Mouse (Mus musculus): ENCODE data around the gene Exoc5. TPM values are rescaled to one million over a fixed set of nuclear protein-coding genes. Genes with fewer than 3 reads are reported as not detected.

The Exoc5 gene
- total and polyA plus RNA-seq, 3 experiments: 20.1 to 65.1 (median 38.9) TPM

GRCm38 (mm10) chr14:49072837-49073236, 6.4 kb upstream of the Exoc5 start:
- Histone ChIP-seq H3K4me1 (ENCODE audit: control insufficient read depth in 1 of 2, insufficient read depth in 2 of 2) (peaks cover 3 to 8% of the 10 kb centered on the region in 2 experiments; a peak in 2 of 4 replicates), H3K4me3 (replicated peaks in 1 of 3; ENCODE audit: low read depth in 2 of 3, low read length in 2 of 3, poor library complexity in 1 of 3) (no peak overlapping the region), H3K27me3 (replicated peaks) (no peaks in the 10 kb centered on the region), H3K79me2 (replicated peaks; ENCODE audit: control insufficient read depth, extremely low read depth, insufficient read depth, poor library complexity, severe bottlenecking) (peaks cover 9% of the 10 kb centered on the region), H3K36me3 (replicated peaks in 1 of 2; ENCODE audit: control insufficient read depth in 1 of 2, insufficient read depth in 1 of 2, low read length in 1 of 2) (peaks cover 10 to 35% of the 10 kb centered on the region in 2 experiments), H3K9me3 (replicated peaks; ENCODE audit: low read length) (no peaks in the 10 kb centered on the region), H3K4me2 (ENCODE audit: insufficient read depth, low read depth, poor library complexity, severe bottlenecking) (no peak overlapping the region), H3K9ac (ENCODE audit: insufficient read depth, low read depth) (no peak overlapping the region), H3K27ac (ENCODE audit: insufficient read depth, low read depth) (no peak overlapping the region)
- dilution Hi-C loops (cut with MboI; ENCODE audit: extremely low pct_ligation_motif_present, extremely low pct_unique_long_range_greater_than_20kb, low sequenced_read_pairs) (no loop called here), in situ Hi-C loops (cut with MboI; ENCODE audit: low pct_ligation_motif_present, low pct_unique_long_range_greater_than_20kb, low sequenced_read_pairs) (no loop called here)
- TF ChIP-seq MYC (IDR thresholded peaks at IDR 0.05; ENCODE audit: low read depth, low read length) (no peak), NRF1 (IDR thresholded peaks at IDR 0.05; ENCODE audit: low read depth, low read length) (no peak), ZNF384 (IDR thresholded peaks at IDR 0.05; ENCODE audit: low read depth, low read length) (no peak), MXI1 (IDR thresholded peaks at IDR 0.05; ENCODE audit: low read depth, low read length) (no peak), CHD2 (IDR thresholded peaks at IDR 0.05; ENCODE audit: low read length) (no peak), PAX5 (IDR thresholded peaks at IDR 0.05; ENCODE audit: low read length) (no peak), SMC3 (IDR thresholded peaks at IDR 0.05; ENCODE audit: low read depth, low read length) (no peak), TCF12 (IDR thresholded peaks at IDR 0.05; ENCODE audit: low read depth, low read length) (no peak), ELF1 (IDR thresholded peaks at IDR 0.05; ENCODE audit: low read depth, low read length) (no peak), USF2 (conservative IDR thresholded peaks at IDR 0.05; ENCODE audit: low read depth, low read length) (no peak), RCOR1 (conservative IDR thresholded peaks at IDR 0.05; ENCODE audit: low read depth, low read length) (no peak)
- no peak for DNase-seq (ENCODE audit: extremely low read depth)

- Histone ChIP-seq H3K27ac (ENCODE audit: insufficient read depth, low read depth) (peak within 1 kb of the TSS; percentile 95), H3K9me3 (replicated peaks; ENCODE audit: low read length) (no peaks in the 10 kb centered on the region), H3K27me3 (replicated peaks) (no peaks in the 10 kb centered on the region), H3K4me2 (ENCODE audit: insufficient read depth, low read depth, poor library complexity, severe bottlenecking) (peak within 1 kb of the TSS; percentile 80; the same call in 1 of the 2 replicates), H3K36me3 (replicated peaks in 1 of 2; ENCODE audit: control insufficient read depth in 1 of 2, insufficient read depth in 1 of 2, low read length in 1 of 2) (peaks cover 0 to 5% of the 10 kb centered on the region in 2 experiments), H3K9ac (ENCODE audit: insufficient read depth, low read depth) (peak within 1 kb of the TSS; percentile 89), H3K4me3 (replicated peaks in 1 of 3; ENCODE audit: low read depth in 2 of 3, low read length in 2 of 3, poor library complexity in 1 of 3) (peak within 1 kb of the TSS; percentile 85 to 95 (median 95)), H3K4me1 (ENCODE audit: control insufficient read depth in 1 of 2, insufficient read depth in 2 of 2) (peaks cover 3 to 36% of the 10 kb centered on the region in 2 experiments; a peak in 2 of 4 replicates), H3K79me2 (replicated peaks; ENCODE audit: control insufficient read depth, extremely low read depth, insufficient read depth, poor library complexity, severe bottlenecking) (peaks cover 36% of the 10 kb centered on the region)
- TF ChIP-seq MEF2A (IDR thresholded peaks at IDR 0.05; ENCODE audit: borderline replicate concordance, low read depth, low read length): no peak
- no peak for TF ChIP-seq CHD2 (IDR thresholded peaks at IDR 0.05; ENCODE audit: low read length)
- TF ChIP-seq MYC (IDR thresholded peaks at IDR 0.05; ENCODE audit: low read depth, low read length): no peak
- TF ChIP-seq ELF1 (IDR thresholded peaks at IDR 0.05; ENCODE audit: low read depth, low read length): 0 out of 2 replicates have a peak, but pooled peaks have one; percentile 23
- peak; percentile 61; the same call in 1 of the 2 replicates for TF ChIP-seq CHD1 (IDR thresholded peaks at IDR 0.05; ENCODE audit: low read depth, low read length)
- in situ Hi-C loops (cut with MboI; ENCODE audit: low pct_ligation_motif_present, low pct_unique_long_range_greater_than_20kb, low sequenced_read_pairs) (no loop called here), dilution Hi-C loops (cut with MboI; ENCODE audit: extremely low pct_ligation_motif_present, extremely low pct_unique_long_range_greater_than_20kb, low sequenced_read_pairs) (no loop called here)
- peak; percentile 34 for DNase-seq (ENCODE audit: extremely low read depth)
Observed at GRCm38 (mm10) chr14:49065529-49066273, 752 bp downstream of the Exoc5 start, which contains the start of gene Ap5m1. Ap5m1 (plus strand) TSS chr14:49066097.
